Mouse (Mus musculus) layer of hippocampus, adult 9-10 months (tissue): ENCODE data around the gene Mfsd5.

Experiments used
- DNase-seq: peaks from one replicate; pipeline ENCODE4 v3.0.0; 2022; ENCODE audit warnings: low spot score

Mfsd5 gene

GRCm38 (mm10) chr15:102279092-102279782, at the start of gene Mfsd5:
Mfsd5 (plus strand) TSS chr15:102279454.
- DNase-seq, result peak; percentile 56

- no peak for DNase-seq
Observed at GRCm38 (mm10) chr15:102230408-102231321, 48.6 kb upstream of the Mfsd5 start.

GRCm38 (mm10) chr15:102231748-102232147, 47.5 kb upstream of the Mfsd5 start, which contains the start of gene Itgb7:
Itgb7 (minus strand) TSS chr15:102231944.
- DNase-seq, result no peak

- no peak for DNase-seq
Observed at GRCm38 (mm10) chr15:102232764-102233163, 46.5 kb upstream of the Mfsd5 start.

- DNase-seq, result no peak
Observed at GRCm38 (mm10) chr15:102233896-102234295, 45.4 kb upstream of the Mfsd5 start.

- no peak for DNase-seq
Observed at GRCm38 (mm10) chr15:102235371-102236027, 43.8 kb upstream of the Mfsd5 start.

- no peak for DNase-seq
Observed at GRCm38 (mm10) chr15:102238543-102239259, 40.6 kb upstream of the Mfsd5 start.

- no peak for DNase-seq
Observed at GRCm38 (mm10) chr15:102239260-102239590, 40.0 kb upstream of the Mfsd5 start.

- DNase-seq, result no peak
Observed at GRCm38 (mm10) chr15:102239851-102240250, 39.4 kb upstream of the Mfsd5 start.

- no peak for DNase-seq
Observed at GRCm38 (mm10) chr15:102240607-102241006, 38.6 kb upstream of the Mfsd5 start.

- DNase-seq, result no peak
Observed at GRCm38 (mm10) chr15:102242404-102243228, 36.6 kb upstream of the Mfsd5 start.

- no peak for DNase-seq
Observed at GRCm38 (mm10) chr15:102243229-102244190, 35.7 kb upstream of the Mfsd5 start.

GRCm38 (mm10) chr15:102244306-102245191, 34.7 kb upstream of the Mfsd5 start:
- no peak for DNase-seq

- DNase-seq, result no peak
Observed at GRCm38 (mm10) chr15:102245461-102245881, 33.8 kb upstream of the Mfsd5 start.

GRCm38 (mm10) chr15:102245891-102246741, 33.1 kb upstream of the Mfsd5 start:
- no peak for DNase-seq

- DNase-seq, result no peak
Observed at GRCm38 (mm10) chr15:102246866-102247251, 32.4 kb upstream of the Mfsd5 start.

- no peak for DNase-seq
Observed at GRCm38 (mm10) chr15:102247252-102248130, 31.8 kb upstream of the Mfsd5 start.
